Mouse (Mus musculus): Measurements from ENCODE around the gene Dapl1. TPM values are rescaled to one million over a fixed set of nuclear protein-coding genes. Genes with fewer than 3 reads are reported as not detected.

Dapl1 gene
- polyA plus RNA-seq, 1 experiment, result not detected

GRCm38 (mm10) chr2:59463428-59464182 is 20.8 kb upstream of the Dapl1 start:
- peaks cover 13% of the 10 kb centered on the region for H3K27me3 ChIP-seq (ENCODE audit: control insufficient read depth, insufficient read depth, insufficient read length)

GRCm38 (mm10) chr2:59465671-59466070 is 18.8 kb upstream of the Dapl1 start:
- Histone ChIP-seq H3K79me2 (ENCODE audit: control insufficient read depth, insufficient read depth) (no peaks in the 10 kb centered on the region), H3K4me3 (no peak overlapping the region), H3K4me2 (ENCODE audit: low read depth) (no peak overlapping the region), H3K27me3 (ENCODE audit: control insufficient read depth, insufficient read depth, insufficient read length) (peaks cover 17% of the 10 kb centered on the region), H3ac (ENCODE audit: control insufficient read depth, insufficient read length) (no peak overlapping the region), H3K36me3 (ENCODE audit: control insufficient read depth, insufficient read depth) (no peaks in the 10 kb centered on the region)
- TF ChIP-seq MYOD1 (IDR thresholded peaks at IDR 0.05; ENCODE audit: control insufficient read depth in 1 of 3, insufficient read length in 2 of 3, low read depth in 2 of 3) (no peak), MAX (IDR thresholded peaks at IDR 0.05; ENCODE audit: low read depth) (no peak), POLR2AphosphoS2 (IDR thresholded peaks at IDR 0.05; ENCODE audit: insufficient read length, low read depth) (no peak), E2F4 (IDR thresholded peaks at IDR 0.05; ENCODE audit: insufficient read depth) (no peak), TCF3 (IDR thresholded peaks at IDR 0.05; ENCODE audit: insufficient read length, low read depth) (no peak), REST (IDR thresholded peaks at IDR 0.05; ENCODE audit: insufficient read depth, insufficient read length) (no peak), CEBPB (IDR thresholded peaks at IDR 0.05; ENCODE audit: insufficient read depth, poor library complexity, severe bottlenecking) (no peak), SRF (IDR thresholded peaks at IDR 0.05; ENCODE audit: control insufficient read depth, insufficient read length, low read depth) (no peak), USF1 (IDR thresholded peaks at IDR 0.05; ENCODE audit: low read depth) (no peak), MYOG (IDR thresholded peaks at IDR 0.05; ENCODE audit: control insufficient read depth in 1 of 3, insufficient read depth in 1 of 3, insufficient read length in 2 of 3, low read depth in 2 of 3) (no peak), TCF12 (IDR thresholded peaks at IDR 0.05; ENCODE audit: insufficient read depth, poor library complexity, severe bottlenecking) (no peak), POLR2A (IDR thresholded peaks at IDR 0.05; ENCODE audit: insufficient read length, low read depth) (no peak)

More at GRCm38 (mm10) chr2:59463428-59464182, 20.8 kb upstream of the Dapl1 start:
- H3K36me3 ChIP-seq (ENCODE audit: control insufficient read depth, insufficient read depth), result no peaks in the 10 kb centered on the region
- H3K4me2 ChIP-seq (ENCODE audit: low read depth), result no peak overlapping the region
- TF ChIP-seq SRF (IDR thresholded peaks at IDR 0.05; ENCODE audit: control insufficient read depth, insufficient read length, low read depth) (no peak), POLR2AphosphoS2 (IDR thresholded peaks at IDR 0.05; ENCODE audit: insufficient read length, low read depth) (no peak), POLR2A (IDR thresholded peaks at IDR 0.05; ENCODE audit: insufficient read length, low read depth) (no peak), E2F4 (IDR thresholded peaks at IDR 0.05; ENCODE audit: insufficient read depth) (no peak)
- H3K79me2 ChIP-seq (ENCODE audit: control insufficient read depth, insufficient read depth), result no peaks in the 10 kb centered on the region
- H3K4me3 ChIP-seq, result no peak overlapping the region
- H3ac ChIP-seq (ENCODE audit: control insufficient read depth, insufficient read length), result no peak overlapping the region

GRCm38 (mm10) chr2:59466358-59466757 is 18.1 kb upstream of the Dapl1 start:
- Histone ChIP-seq H3K36me3 (ENCODE audit: control insufficient read depth, insufficient read depth) (no peaks in the 10 kb centered on the region), H3K4me3 (no peak overlapping the region), H3K79me2 (ENCODE audit: control insufficient read depth, insufficient read depth) (no peaks in the 10 kb centered on the region), H3K4me2 (ENCODE audit: low read depth) (no peak overlapping the region), H3K27me3 (ENCODE audit: control insufficient read depth, insufficient read depth, insufficient read length) (peaks cover 18% of the 10 kb centered on the region), H3ac (ENCODE audit: control insufficient read depth, insufficient read length) (no peak overlapping the region)
- no peak for TF ChIP-seq E2F4 (IDR thresholded peaks at IDR 0.05; ENCODE audit: insufficient read depth)
- TF ChIP-seq TCF12 (IDR thresholded peaks at IDR 0.05; ENCODE audit: insufficient read depth, poor library complexity, severe bottlenecking), result no peak
- TF ChIP-seq USF1 (IDR thresholded peaks at IDR 0.05; ENCODE audit: low read depth), result no peak
- TF ChIP-seq MAX (IDR thresholded peaks at IDR 0.05; ENCODE audit: low read depth), result no peak
- TF ChIP-seq MYOD1 (IDR thresholded peaks at IDR 0.05; ENCODE audit: control insufficient read depth in 1 of 3, insufficient read length in 2 of 3, low read depth in 2 of 3), result no peak
- TF ChIP-seq MYOG (IDR thresholded peaks at IDR 0.05; ENCODE audit: control insufficient read depth in 1 of 3, insufficient read depth in 1 of 3, insufficient read length in 2 of 3, low read depth in 2 of 3), result no peak
- TF ChIP-seq REST (IDR thresholded peaks at IDR 0.05; ENCODE audit: insufficient read depth, insufficient read length), result no peak
- no peak for TF ChIP-seq SRF (IDR thresholded peaks at IDR 0.05; ENCODE audit: control insufficient read depth, insufficient read length, low read depth)
- TF ChIP-seq CEBPB (IDR thresholded peaks at IDR 0.05; ENCODE audit: insufficient read depth, poor library complexity, severe bottlenecking), result no peak
- TF ChIP-seq POLR2AphosphoS2 (IDR thresholded peaks at IDR 0.05; ENCODE audit: insufficient read length, low read depth), result no peak
- TF ChIP-seq TCF3 (IDR thresholded peaks at IDR 0.05; ENCODE audit: insufficient read length, low read depth), result no peak
- no peak for TF ChIP-seq POLR2A (IDR thresholded peaks at IDR 0.05; ENCODE audit: insufficient read length, low read depth)

GRCm38 (mm10) chr2:59467085-59467484 is 17.4 kb upstream of the Dapl1 start:
- Histone ChIP-seq H3K79me2 (ENCODE audit: control insufficient read depth, insufficient read depth) (no peaks in the 10 kb centered on the region), H3K36me3 (ENCODE audit: control insufficient read depth, insufficient read depth) (no peaks in the 10 kb centered on the region), H3K27me3 (ENCODE audit: control insufficient read depth, insufficient read depth, insufficient read length) (peaks cover 17% of the 10 kb centered on the region), H3K4me2 (ENCODE audit: low read depth) (no peak overlapping the region), H3ac (ENCODE audit: control insufficient read depth, insufficient read length) (no peak overlapping the region), H3K4me3 (no peak overlapping the region)
- TF ChIP-seq SRF (IDR thresholded peaks at IDR 0.05; ENCODE audit: control insufficient read depth, insufficient read length, low read depth) (no peak), CEBPB (IDR thresholded peaks at IDR 0.05; ENCODE audit: insufficient read depth, poor library complexity, severe bottlenecking) (no peak), POLR2AphosphoS2 (IDR thresholded peaks at IDR 0.05; ENCODE audit: insufficient read length, low read depth) (no peak), MAX (IDR thresholded peaks at IDR 0.05; ENCODE audit: low read depth) (no peak), MYOG (IDR thresholded peaks at IDR 0.05; ENCODE audit: control insufficient read depth in 1 of 3, insufficient read depth in 1 of 3, insufficient read length in 2 of 3, low read depth in 2 of 3) (no peak), USF1 (IDR thresholded peaks at IDR 0.05; ENCODE audit: low read depth) (no peak), MYOD1 (IDR thresholded peaks at IDR 0.05; ENCODE audit: control insufficient read depth in 1 of 3, insufficient read length in 2 of 3, low read depth in 2 of 3) (no peak), TCF12 (IDR thresholded peaks at IDR 0.05; ENCODE audit: insufficient read depth, poor library complexity, severe bottlenecking) (no peak), TCF3 (IDR thresholded peaks at IDR 0.05; ENCODE audit: insufficient read length, low read depth) (no peak), POLR2A (IDR thresholded peaks at IDR 0.05; ENCODE audit: insufficient read length, low read depth) (no peak), E2F4 (IDR thresholded peaks at IDR 0.05; ENCODE audit: insufficient read depth) (no peak), REST (IDR thresholded peaks at IDR 0.05; ENCODE audit: insufficient read depth, insufficient read length) (no peak)
